Mouse (Mus musculus) liver, postnatal 0 days (tissue): ENCODE results near the gene Cfap46. TPM values are rescaled to one million over a fixed set of nuclear protein-coding genes. Genes with fewer than 3 reads are reported as not detected.

ENCODE experiments used
- ATAC-seq: fragments of 200-750 bp; cut with Nextera tagmentation; 2 replicates; pipeline ENCODE4 v1.8.0; 2017; ENCODE audit warnings: mild to moderate bottlenecking, moderate library complexity
- DNase-seq: peaks from one replicate; pipeline ENCODE4 v3.0.0-alpha.2; 2016
- H3K27ac ChIP-seq: fragments of 300-500 bp; sonication (generic); 2 replicates; pipeline ENCODE4 v1.5.1; 2014; ENCODE audit warnings: antibody characterized with exemption, moderate library complexity, mild to moderate bottlenecking, low read depth
- H3K27me3 ChIP-seq: fragments of 300-500 bp; sonication (generic); 2 replicates; pipeline ENCODE4 v1.6.1; 2014; ENCODE audit warnings: low read length, control low read depth, mixed read lengths; ENCODE audit not compliant: insufficient read depth
- H3K36me3 ChIP-seq: fragments of 300-500 bp; sonication (generic); replicated peaks from 2 replicates; pipeline ENCODE4 v1.6.1; 2014; ENCODE audit warnings: mild to moderate bottlenecking, control low read depth, low read length, moderate library complexity, mixed read lengths; ENCODE audit not compliant: insufficient read depth
- H3K4me1 ChIP-seq: fragments of 300-500 bp; sonication (generic); 2 replicates; pipeline ENCODE4 v1.6.1; 2014; ENCODE audit warnings: antibody characterized with exemption, mild to moderate bottlenecking, control low read depth; ENCODE audit not compliant: insufficient read depth
- H3K4me2 ChIP-seq: fragments of 300-500 bp; sonication (generic); 2 replicates; pipeline ENCODE4 v1.6.1; 2014; ENCODE audit warnings: low read depth, mild to moderate bottlenecking, low read length, moderate library complexity, mixed read lengths
- H3K4me3 ChIP-seq: fragments of 300-500 bp; sonication (generic); 2 replicates; pipeline ENCODE4 v1.5.1; 2014; ENCODE audit warnings: low read depth, low read length
- H3K9ac ChIP-seq: fragments of 300-500 bp; sonication (generic); replicated peaks from 2 replicates; pipeline ENCODE4 v1.6.1; 2014; ENCODE audit warnings: mild to moderate bottlenecking, moderate library complexity
- H3K9me3 ChIP-seq: fragments of 300-500 bp; sonication (generic); 2 replicates; pipeline ENCODE4 v1.6.1; 2016; ENCODE audit warnings: mild to moderate bottlenecking, control low read depth, low read length, mixed read lengths
- CTCF ChIP-seq: sonication (generic); IDR thresholded peaks from 2 replicates; pipeline ENCODE4 v1.5.1; 2016; ENCODE audit warnings: antibody characterized with exemption, low read depth
- EP300 ChIP-seq: IDR thresholded peaks from 2 replicates; pipeline ENCODE4 v1.6.1; 2016; ENCODE audit warnings: antibody characterized with exemption, low read depth, mild to moderate bottlenecking
- WGBS: fragments of 180-500 bp; shearing (Covaris S2); extraction: QIAGEN DNeasy Blood & Tissue Kit; methylation state at CpG from one replicate; pipeline ENCODE4 v1.1.7; 2014; ENCODE audit not compliant: insufficient replicate concordance; 5-methylcytosine and 5-hydroxymethylcytosine counted together
- polyA plus RNA-seq: library from polyadenylated mRNA; unstranded; fragments of >200 nt; fragmentation: Nextera tagmentation; extraction: Ambion mirVana; gene quantifications from 2 replicates; pipeline ENCODE4 v1.2.1, GENCODE M21; 2015

Cfap46 gene
- polyA plus RNA-seq, result not detected in 2 replicates

- no peak within 1 kb of the TSS for H3K27ac ChIP-seq
- peak; percentile 52 for ATAC-seq
These were observed at the start of gene Cfap46 for GRCm38 (mm10) chr7:139683706-139684552. Cfap46 (minus strand) TSS chr7:139683817.

GRCm38 (mm10) chr7:139731276-139731696 is 47.7 kb upstream of the Cfap46 start:
- H3K4me1 ChIP-seq, result no peaks in the 10 kb centered on the region
- WGBS, result 21% methylated on average over 8 of the region's 8 CpGs
- H3K36me3 ChIP-seq, result no peaks in the 10 kb centered on the region

More at GRCm38 (mm10) chr7:139683706-139684552, at the start of gene Cfap46:
- no peaks in the 10 kb centered on the region for H3K36me3 ChIP-seq
- H3K27me3 ChIP-seq, result peaks cover 6% of the 10 kb centered on the region; the same call in 1 of the 2 replicates
- WGBS, result 1% methylated on average over 31 of the region's 31 CpGs
- peaks cover 8% of the 10 kb centered on the region for H3K4me1 ChIP-seq
- no peak within 1 kb of the TSS for H3K9ac ChIP-seq
- DNase-seq, result peak; percentile 68
- peak within 1 kb of the TSS; percentile 32 for H3K4me3 ChIP-seq
- peak within 1 kb of the TSS; percentile 76 for H3K4me2 ChIP-seq
- TF ChIP-seq EP300, result no peak
- no peak for TF ChIP-seq CTCF
- no peaks in the 10 kb centered on the region for H3K9me3 ChIP-seq

GRCm38 (mm10) chr7:139727072-139727471 is 43.5 kb upstream of the Cfap46 start:
- Histone ChIP-seq H3K4me2 (no peak overlapping the region), H3K4me1 (no peaks in the 10 kb centered on the region), H3K36me3 (no peaks in the 10 kb centered on the region), H3K9ac (no peak overlapping the region), H3K4me3 (no peak overlapping the region), H3K9me3 (no peaks in the 10 kb centered on the region), H3K27me3 (no peaks in the 10 kb centered on the region), H3K27ac (no peak overlapping the region)
- ATAC-seq (no peak), DNase-seq (no peak)
- 23% methylated on average over 3 of the region's 3 CpGs for WGBS
- TF ChIP-seq EP300 (no peak), CTCF (no peak)

More at GRCm38 (mm10) chr7:139731276-139731696, 47.7 kb upstream of the Cfap46 start:
- TF ChIP-seq CTCF (no peak), EP300 (no peak)
- Histone ChIP-seq H3K27me3 (no peaks in the 10 kb centered on the region), H3K9ac (no peak overlapping the region), H3K4me2 (no peak overlapping the region), H3K4me3 (no peak overlapping the region), H3K27ac (no peak overlapping the region), H3K9me3 (no peaks in the 10 kb centered on the region)
- no peak for DNase-seq
- no peak for ATAC-seq

- no peak overlapping the region for H3K4me2 ChIP-seq
- no peak overlapping the region for H3K4me3 ChIP-seq
- no peaks in the 10 kb centered on the region for H3K27me3 ChIP-seq
- no peaks in the 10 kb centered on the region for H3K36me3 ChIP-seq
- no peak for DNase-seq
- H3K9me3 ChIP-seq, result no peaks in the 10 kb centered on the region
- no peak overlapping the region for H3K9ac ChIP-seq
- WGBS, result 42% methylated on average over 1 of the region's 1 CpGs
- no peak overlapping the region for H3K27ac ChIP-seq
- ATAC-seq, result no peak
- H3K4me1 ChIP-seq, result no peaks in the 10 kb centered on the region
- TF ChIP-seq CTCF (no peak), EP300 (no peak)
These were observed 42.0 kb upstream of the Cfap46 start for GRCm38 (mm10) chr7:139725641-139726040.

- no peaks in the 10 kb centered on the region for H3K9me3 ChIP-seq
- H3K4me2 ChIP-seq, result no peak overlapping the region
- DNase-seq (no peak), ATAC-seq (no peak)
- no peaks in the 10 kb centered on the region for H3K36me3 ChIP-seq
- TF ChIP-seq EP300, result no peak
- no peak for TF ChIP-seq CTCF
- H3K4me1 ChIP-seq, result no peaks in the 10 kb centered on the region
- no peaks in the 10 kb centered on the region for H3K27me3 ChIP-seq
- H3K9ac ChIP-seq, result no peak overlapping the region
- H3K4me3 ChIP-seq, result no peak overlapping the region
- WGBS, result 68% methylated on average over 4 of the region's 4 CpGs
- no peak overlapping the region for H3K27ac ChIP-seq
These were observed 40.4 kb upstream of the Cfap46 start for GRCm38 (mm10) chr7:139723986-139724385.

GRCm38 (mm10) chr7:139721196-139721595 is 37.6 kb upstream of the Cfap46 start:
- H3K27me3 ChIP-seq, result no peaks in the 10 kb centered on the region
- H3K4me3 ChIP-seq, result no peak overlapping the region
- TF ChIP-seq EP300 (no peak), CTCF (no peak)
- no peak overlapping the region for H3K4me2 ChIP-seq
- no peak overlapping the region for H3K9ac ChIP-seq
- H3K9me3 ChIP-seq, result no peaks in the 10 kb centered on the region
- 90% methylated on average over 2 of the region's 2 CpGs for WGBS
- ATAC-seq (no peak), DNase-seq (no peak)
- no peaks in the 10 kb centered on the region for H3K36me3 ChIP-seq
- H3K27ac ChIP-seq, result no peak overlapping the region
- no peaks in the 10 kb centered on the region for H3K4me1 ChIP-seq
